Mouse (Mus musculus) R1 (cell line): Measurements from ENCODE around the gene Emp1.
A peak's percentile ranks its signal among the peaks of the same experiment; 100 is the strongest.

Source experiments
- DNase-seq: peaks from one replicate; pipeline ENCODE4 v3.0.0-alpha.2; 2018; ENCODE audit warnings: low read depth, low spot score

Emp1 gene

GRCm38 (mm10) chr6:135362459-135363159 lies at the start of gene Emp1:
Gene Emp1 (plus strand): TSS chr6:135362545.
- peak; percentile 7 for DNase-seq

GRCm38 (mm10) chr6:135313981-135314380 lies 48.4 kb upstream of the Emp1 start:
- DNase-seq = peak; percentile 63

- no peak for DNase-seq
Measured at GRCm38 (mm10) chr6:135316141-135316540, 46.2 kb upstream of the Emp1 start.

- DNase-seq = no peak
Measured at GRCm38 (mm10) chr6:135319431-135319933, 42.9 kb upstream of the Emp1 start.

GRCm38 (mm10) chr6:135322749-135323148 lies 39.6 kb upstream of the Emp1 start:
- DNase-seq = peak; percentile 82

GRCm38 (mm10) chr6:135323311-135323982 lies 38.9 kb upstream of the Emp1 start:
- peak; percentile 50 for DNase-seq

GRCm38 (mm10) chr6:135324111-135324510 lies 38.2 kb upstream of the Emp1 start:
- no peak for DNase-seq

- no peak for DNase-seq
Measured at GRCm38 (mm10) chr6:135324686-135325300, 37.6 kb upstream of the Emp1 start.

- no peak for DNase-seq
Measured at GRCm38 (mm10) chr6:135326847-135327246, 35.5 kb upstream of the Emp1 start.

GRCm38 (mm10) chr6:135331916-135332315 lies 30.4 kb upstream of the Emp1 start:
- no peak for DNase-seq

- peak; percentile 91 for DNase-seq
Measured at GRCm38 (mm10) chr6:135332737-135333281, 29.5 kb upstream of the Emp1 start.

- DNase-seq = no peak
Measured at GRCm38 (mm10) chr6:135333994-135334651, 28.2 kb upstream of the Emp1 start.

GRCm38 (mm10) chr6:135336376-135336775 lies 26.0 kb upstream of the Emp1 start:
- no peak for DNase-seq

GRCm38 (mm10) chr6:135340355-135341075 lies 21.8 kb upstream of the Emp1 start:
- no peak for DNase-seq

GRCm38 (mm10) chr6:135341076-135341378 lies 21.3 kb upstream of the Emp1 start:
- no peak for DNase-seq

GRCm38 (mm10) chr6:135351638-135352302 lies 10.6 kb upstream of the Emp1 start:
- no peak for DNase-seq

GRCm38 (mm10) chr6:135352537-135352936 lies 9.8 kb upstream of the Emp1 start:
- peak; percentile 44 for DNase-seq

GRCm38 (mm10) chr6:135354953-135355352 lies 7.4 kb upstream of the Emp1 start:
- no peak for DNase-seq

GRCm38 (mm10) chr6:135360331-135360730 lies 2.0 kb upstream of the Emp1 start:
- DNase-seq = no peak

- DNase-seq = no peak
Measured at GRCm38 (mm10) chr6:135362098-135362458, 267 bp upstream of the Emp1 start.
